Mouse (Mus musculus) forebrain, embryonic 16.5 days (tissue): ENCODE measurements around the gene Usp8. TPM values are rescaled to one million over a fixed set of nuclear protein-coding genes. Genes with fewer than 3 reads are reported as not detected.
A peak's percentile ranks its signal among the peaks of the same experiment; 100 is the strongest.

Experiments
- ATAC-seq: fragments of 200-750 bp; cut with Nextera tagmentation; 2 replicates; pipeline ENCODE4 v1.8.0; 2017; ENCODE audit warnings: mild to moderate bottlenecking, moderate library complexity
- H3K27ac ChIP-seq: fragments of 300-500 bp; sonication (generic); 2 replicates; pipeline ENCODE4 v1.5.1; 2014; ENCODE audit warnings: low read length, control low read depth
- H3K27me3 ChIP-seq: fragments of 300-500 bp; sonication (generic); replicated peaks from 2 replicates; pipeline ENCODE4 v1.6.1; 2014; ENCODE audit warnings: low read length; ENCODE audit not compliant: control insufficient read depth, insufficient read depth
- H3K36me3 ChIP-seq: fragments of 300-500 bp; sonication (generic); 2 replicates; pipeline ENCODE4 v1.6.1; 2014; ENCODE audit not compliant: control insufficient read depth, insufficient read depth
- H3K4me1 ChIP-seq: fragments of 300-500 bp; sonication (generic); replicated peaks from 2 replicates; pipeline ENCODE4 v1.6.1; 2014; ENCODE audit warnings: low read length; ENCODE audit not compliant: control insufficient read depth, insufficient read depth
- H3K4me2 ChIP-seq: fragments of 300-500 bp; sonication (generic); 2 replicates; pipeline ENCODE4 v1.6.1; 2014; ENCODE audit warnings: mild to moderate bottlenecking, low read length, control low read depth
- H3K4me3 ChIP-seq: fragments of 300-500 bp; sonication (generic); replicated peaks from 2 replicates; pipeline ENCODE4 v1.5.1; 2014; ENCODE audit warnings: mild to moderate bottlenecking, low read length, control low read depth
- H3K9ac ChIP-seq: fragments of 300-500 bp; sonication (generic); replicated peaks from 2 replicates; pipeline ENCODE4 v1.6.1; 2014; ENCODE audit warnings: low read depth, low read length, control low read depth
- H3K9me3 ChIP-seq: fragments of 300-500 bp; sonication (generic); 2 replicates; pipeline ENCODE4 v1.6.1; 2016; ENCODE audit warnings: low read length; ENCODE audit not compliant: control insufficient read depth
- WGBS: fragments of 180-500 bp; shearing (Covaris S2); extraction: QIAGEN DNeasy Blood & Tissue Kit; methylation state at CpG from one replicate; pipeline ENCODE4 v1.1.7; 2014; 5-methylcytosine and 5-hydroxymethylcytosine counted together
- polyA plus RNA-seq: library from polyadenylated mRNA; unstranded; fragments of >200 nt; fragmentation: Nextera tagmentation; extraction: Ambion mirVana; gene quantifications from 2 replicates; pipeline ENCODE4 v1.2.1, GENCODE M21; 2015

The Usp8 gene
- polyA plus RNA-seq, 1 experiment from 2014 or later, result 28.8 TPM

DNA sequence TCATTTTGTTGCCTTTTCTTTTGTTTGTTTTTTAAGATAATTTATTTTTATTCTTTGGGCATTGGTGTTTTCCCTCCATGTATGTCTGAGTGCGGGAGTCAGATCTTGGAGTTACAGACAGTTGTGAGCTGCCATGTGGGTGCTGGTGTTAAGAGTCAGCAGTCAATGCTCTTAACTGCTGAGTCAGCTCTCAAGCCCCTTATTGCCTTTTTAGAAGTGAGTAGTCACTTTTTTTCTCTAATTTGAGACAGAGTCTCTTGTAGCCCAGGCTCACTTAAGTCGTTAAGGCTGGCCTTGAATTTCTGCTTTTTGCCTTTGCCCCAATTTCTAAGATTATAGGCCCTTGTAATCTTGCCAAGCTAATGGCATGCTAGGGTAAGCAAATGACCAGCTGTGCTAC lies 23.4 kb downstream of the Usp8 start:
- no peak overlapping the region for H3K4me2 ChIP-seq
- H3K27me3 ChIP-seq, result no peaks in the 10 kb centered on the region
- no peaks in the 10 kb centered on the region for H3K9me3 ChIP-seq
- H3K4me1 ChIP-seq, result no peaks in the 10 kb centered on the region
- H3K9ac ChIP-seq, result no peak overlapping the region
- no peak overlapping the region for H3K27ac ChIP-seq
- H3K36me3 ChIP-seq, result peaks cover 15% of the 10 kb centered on the region
- H3K4me3 ChIP-seq, result no peak overlapping the region
- no peak for ATAC-seq
- 85% methylated on average over 2 of the region's 2 CpGs for WGBS

DNA sequence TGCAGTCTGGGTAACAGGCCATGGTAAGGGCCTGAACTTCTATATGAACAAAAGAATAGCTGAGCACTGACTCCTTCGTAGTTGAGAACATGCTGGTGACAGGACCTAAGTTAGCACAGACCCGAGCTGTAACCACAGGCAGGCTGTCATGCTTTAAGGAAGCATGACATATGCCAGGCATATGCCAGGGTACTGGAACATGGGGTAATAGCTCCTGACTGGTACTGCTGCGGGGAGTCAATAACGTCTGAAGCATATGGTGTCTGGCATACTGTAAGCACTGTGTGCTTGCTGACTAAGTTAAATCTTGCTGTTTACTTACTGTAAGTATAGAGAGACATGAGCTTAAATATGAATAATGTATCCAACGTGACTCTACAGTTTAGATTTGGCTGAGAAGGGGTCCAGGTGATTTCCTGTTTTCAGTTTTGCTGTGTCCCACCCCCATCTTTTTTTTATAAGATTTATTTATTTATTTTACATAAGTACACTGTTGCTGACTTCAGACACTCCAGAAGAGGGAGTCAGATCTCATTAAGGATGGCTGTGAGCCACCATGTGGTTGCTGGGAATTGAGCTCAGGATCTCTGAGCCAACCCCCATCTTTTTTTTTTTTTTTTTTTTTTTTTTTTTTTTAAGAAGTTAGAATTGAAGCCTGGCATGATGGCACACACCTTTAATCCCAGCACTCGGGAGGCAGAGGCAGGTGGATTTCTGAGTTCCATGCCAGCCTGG lies 28.4 kb downstream of the Usp8 start:
- ATAC-seq, result peak; percentile 99

DNA sequence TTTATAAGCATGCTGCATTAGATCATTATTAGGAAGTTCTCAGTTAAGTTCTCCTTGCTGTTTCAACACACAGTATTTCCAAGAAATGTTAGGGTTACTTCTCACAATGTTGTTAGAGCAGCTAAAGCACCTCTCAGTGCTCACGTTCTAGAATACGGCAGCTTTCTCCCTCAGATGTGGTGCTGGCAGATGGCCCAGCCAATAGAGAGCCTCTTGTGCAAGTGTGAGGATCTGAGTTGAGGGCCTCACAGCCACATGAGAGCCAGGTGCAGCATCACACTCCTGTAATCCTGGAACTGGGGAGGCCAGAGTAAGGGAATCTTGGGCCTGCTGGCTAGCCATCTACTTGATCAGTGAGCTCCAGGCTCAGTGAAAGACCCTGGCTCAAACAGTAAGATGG lies 33.2 kb downstream of the Usp8 start:
- Histone ChIP-seq H3K27me3 (no peaks in the 10 kb centered on the region), H3K9ac (no peak overlapping the region), H3K4me1 (no peaks in the 10 kb centered on the region), H3K9me3 (no peaks in the 10 kb centered on the region), H3K27ac (no peak overlapping the region), H3K4me3 (no peak overlapping the region), H3K4me2 (no peak overlapping the region), H3K36me3 (peaks cover 16% of the 10 kb centered on the region)
- 63% methylated on average over 2 of the region's 2 CpGs for WGBS
- no peak for ATAC-seq

More for the DNA sequence above, 28.4 kb downstream of the Usp8 start:
- H3K4me1 ChIP-seq, result no peaks in the 10 kb centered on the region
- H3K4me3 ChIP-seq, result no peak overlapping the region
- no peaks in the 10 kb centered on the region for H3K27me3 ChIP-seq
- WGBS, result 73% methylated on average over 6 of the region's 6 CpGs
- H3K27ac ChIP-seq, result no peak overlapping the region
- peaks cover 23% of the 10 kb centered on the region for H3K36me3 ChIP-seq
- H3K4me2 ChIP-seq, result no peak overlapping the region
- H3K9me3 ChIP-seq, result no peaks in the 10 kb centered on the region
- no peak overlapping the region for H3K9ac ChIP-seq

DNA sequence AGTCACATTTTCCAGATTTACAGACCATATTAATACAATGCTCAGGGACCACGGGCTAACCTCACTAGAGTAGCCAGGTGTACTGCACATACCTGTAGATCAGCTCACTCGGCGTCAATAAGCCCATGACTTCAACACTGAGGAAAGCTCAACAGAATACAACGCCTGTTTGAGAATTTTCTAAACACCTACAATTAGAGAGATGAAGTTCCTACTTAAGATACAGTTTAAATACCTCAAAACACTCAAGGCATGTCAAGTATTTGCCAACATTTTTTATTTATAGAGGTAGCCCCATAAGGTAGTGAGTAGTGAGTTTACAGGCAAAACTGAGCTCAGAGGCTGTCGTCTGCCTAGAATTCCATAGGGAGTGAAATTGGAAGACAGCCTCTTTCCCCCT lies 36.3 kb downstream of the Usp8 start:
- 93% methylated on average over 5 of the region's 5 CpGs for WGBS
- no peak overlapping the region for H3K4me2 ChIP-seq
- no peaks in the 10 kb centered on the region for H3K4me1 ChIP-seq
- H3K9ac ChIP-seq, result no peak overlapping the region
- H3K27ac ChIP-seq, result no peak overlapping the region
- no peaks in the 10 kb centered on the region for H3K27me3 ChIP-seq
- H3K36me3 ChIP-seq, result peaks cover 22% of the 10 kb centered on the region
- ATAC-seq, result no peak
- no peak overlapping the region for H3K4me3 ChIP-seq
- H3K9me3 ChIP-seq, result no peaks in the 10 kb centered on the region

DNA sequence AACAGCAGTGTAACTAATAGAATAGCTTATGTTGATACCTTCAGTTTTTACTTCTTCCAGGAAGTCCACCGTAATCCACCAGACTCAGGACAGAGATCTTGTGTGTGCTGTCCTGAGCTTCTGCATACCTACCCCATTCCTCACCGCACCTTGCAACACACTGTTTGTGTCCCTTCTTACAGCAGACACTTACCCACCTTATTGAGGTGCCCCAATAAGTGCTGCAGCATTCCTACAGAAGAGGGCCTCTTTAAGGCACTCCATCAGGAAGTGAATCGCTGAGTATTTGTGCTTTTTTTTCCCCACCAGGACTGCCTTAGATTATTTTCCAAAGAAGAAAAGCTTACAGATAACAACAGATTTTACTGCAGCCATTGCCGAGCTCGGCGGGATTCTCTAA lies 48.5 kb downstream of the Usp8 start:
- Histone ChIP-seq H3K4me2 (no peak overlapping the region), H3K9me3 (no peaks in the 10 kb centered on the region), H3K4me3 (no peak overlapping the region), H3K9ac (no peak overlapping the region), H3K27me3 (no peaks in the 10 kb centered on the region), H3K36me3 (peaks cover 55% of the 10 kb centered on the region), H3K27ac (no peak overlapping the region), H3K4me1 (no peaks in the 10 kb centered on the region)
- no peak for ATAC-seq
- WGBS, result 97% methylated on average over 6 of the region's 6 CpGs

DNA sequence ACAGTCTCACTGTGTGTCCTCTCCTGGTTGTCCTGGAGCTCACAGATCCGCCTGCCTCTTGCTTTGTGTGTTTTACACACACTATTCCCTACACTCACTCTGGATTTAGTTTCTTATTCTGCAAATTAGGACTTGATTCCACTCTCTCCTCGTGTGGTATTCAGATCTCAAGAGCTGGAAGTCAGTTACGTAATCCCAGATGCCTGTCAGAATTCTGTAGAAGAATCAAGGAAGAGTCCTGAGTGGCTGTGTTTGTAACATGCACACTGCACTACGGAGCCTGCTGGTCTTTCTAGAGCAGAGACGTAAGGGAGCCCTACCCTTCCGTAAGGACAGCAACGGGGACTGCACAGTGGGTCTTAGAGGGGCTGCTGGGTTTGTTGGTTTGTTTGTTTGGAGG lies 52.2 kb downstream of the Usp8 start:
- Histone ChIP-seq H3K36me3 (peaks cover 40% of the 10 kb centered on the region), H3K9ac (no peak overlapping the region), H3K9me3 (no peaks in the 10 kb centered on the region), H3K27me3 (no peaks in the 10 kb centered on the region), H3K27ac (no peak overlapping the region), H3K4me1 (no peaks in the 10 kb centered on the region), H3K4me3 (no peak overlapping the region), H3K4me2 (no peak overlapping the region)
- 94% methylated on average over 7 of the region's 7 CpGs for WGBS
- no peak for ATAC-seq

DNA sequence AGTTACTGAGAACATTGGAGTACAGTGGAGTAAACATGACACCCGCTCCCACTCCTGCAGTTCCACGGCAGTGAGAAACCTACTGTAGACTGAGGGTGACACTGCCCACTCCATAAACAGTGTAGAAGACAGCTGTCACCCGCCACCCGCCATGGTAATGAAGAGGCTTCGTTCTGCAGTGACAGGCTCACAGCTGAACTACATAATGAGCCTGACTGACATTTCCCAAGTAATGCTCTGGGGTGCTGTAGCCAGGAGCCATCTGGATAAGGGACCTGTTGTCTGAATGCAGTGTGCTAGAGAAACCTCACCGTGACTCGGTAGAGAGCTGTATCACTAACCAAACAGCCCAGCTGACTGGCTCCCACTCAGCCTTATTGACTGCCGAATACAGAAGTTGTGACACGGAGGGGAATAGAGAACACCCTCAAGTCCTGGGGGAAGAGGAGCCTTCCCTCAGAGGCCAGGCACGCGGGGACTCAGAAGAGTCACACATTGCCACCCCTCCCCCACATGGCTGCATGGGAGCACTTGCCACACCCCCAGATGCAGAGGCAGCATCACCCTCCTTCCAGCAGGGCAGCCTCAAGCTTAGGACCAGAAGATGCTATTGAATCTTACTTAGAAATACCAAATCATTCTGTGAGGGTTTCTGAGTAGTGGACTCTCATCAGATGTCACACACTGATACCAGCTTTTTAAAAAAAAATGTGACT lies 58.9 kb downstream of the Usp8 start:
- H3K36me3 ChIP-seq, result no peaks in the 10 kb centered on the region; the same call in 1 of the 2 replicates
- H3K27me3 ChIP-seq, result no peaks in the 10 kb centered on the region
- 31% methylated on average over 11 of the region's 11 CpGs for WGBS
- ATAC-seq, result peak; percentile 87
- H3K4me3 ChIP-seq, result no peak overlapping the region
- H3K4me1 ChIP-seq, result peaks cover 7% of the 10 kb centered on the region
- no peak overlapping the region for H3K27ac ChIP-seq
- no peaks in the 10 kb centered on the region for H3K9me3 ChIP-seq
- no peak overlapping the region for H3K4me2 ChIP-seq
- no peak overlapping the region for H3K9ac ChIP-seq

DNA sequence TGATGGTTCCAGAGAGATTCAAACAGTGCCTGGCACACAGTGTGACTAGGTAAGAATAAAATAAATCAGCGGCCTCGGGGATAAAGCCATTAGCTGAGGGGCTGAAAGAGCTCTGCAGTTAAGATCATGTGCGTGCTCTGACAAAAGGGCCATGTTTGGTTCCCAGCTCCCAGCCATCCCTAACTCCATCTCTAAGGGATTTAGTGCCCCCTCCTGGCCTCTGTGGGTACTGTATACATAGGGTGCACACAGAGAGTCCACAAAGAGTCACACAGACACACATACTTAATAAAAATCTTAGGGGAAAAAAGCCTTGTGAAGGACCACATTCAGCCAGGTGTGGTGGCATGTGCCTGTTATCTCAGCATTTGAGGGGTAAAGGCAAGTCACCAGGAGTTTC lies 60.5 kb downstream of the Usp8 start:
- Histone ChIP-seq H3K4me1 (peaks cover 7% of the 10 kb centered on the region), H3K4me3 (no peak overlapping the region), H3K36me3 (no peaks in the 10 kb centered on the region), H3K27me3 (no peaks in the 10 kb centered on the region), H3K4me2 (no peak overlapping the region), H3K9ac (no peak overlapping the region), H3K27ac (no peak overlapping the region), H3K9me3 (no peaks in the 10 kb centered on the region)
- no peak for ATAC-seq
- WGBS, result 99% methylated on average over 3 of the region's 3 CpGs

DNA sequence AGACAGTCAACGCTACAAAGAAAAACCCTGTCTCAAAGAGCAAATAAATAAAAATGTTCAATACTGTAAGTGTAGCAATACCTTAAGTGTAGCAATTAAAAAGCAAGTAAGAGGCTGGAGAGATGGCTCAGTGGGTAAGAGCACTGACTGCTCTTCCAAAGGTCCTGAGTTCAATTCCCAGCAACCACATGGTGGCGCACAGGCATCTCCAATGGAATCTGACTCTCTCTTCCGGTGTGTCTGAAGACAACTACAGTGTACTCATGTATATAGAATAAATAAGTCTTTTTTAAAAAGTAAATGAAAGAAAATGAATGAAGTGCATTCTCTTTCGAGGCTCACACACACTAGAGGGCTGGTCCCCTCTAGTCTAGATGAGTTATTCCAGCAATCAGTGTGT lies 61.1 kb downstream of the Usp8 start:
- Histone ChIP-seq H3K4me3 (no peak overlapping the region), H3K4me1 (peaks cover 7% of the 10 kb centered on the region), H3K4me2 (no peak overlapping the region), H3K9ac (no peak overlapping the region), H3K9me3 (no peaks in the 10 kb centered on the region), H3K27me3 (no peaks in the 10 kb centered on the region), H3K27ac (no peak overlapping the region), H3K36me3 (no peaks in the 10 kb centered on the region)
- ATAC-seq, result no peak
- WGBS, result 82% methylated on average over 4 of the region's 4 CpGs
